Mouse (Mus musculus) hindbrain, embryonic 15.5 days (tissue): ENCODE measurements around the gene Phactr1. TPM values are rescaled to one million over a fixed set of nuclear protein-coding genes. Genes with fewer than 3 reads are reported as not detected.

Source experiments
- ATAC-seq: fragments of 200-750 bp; cut with Nextera tagmentation; 2 replicates; pipeline ENCODE4 v1.8.0; 2017; ENCODE audit warnings: low read depth, moderate number of reproducible peaks, moderate TSS enrichment; ENCODE audit not compliant: low FRiP score
- H3K27ac ChIP-seq: fragments of 300-500 bp; sonication (generic); replicated peaks from 2 replicates; pipeline ENCODE4 v1.5.1; 2015; ENCODE audit warnings: mild to moderate bottlenecking, inconsistent platforms
- H3K27me3 ChIP-seq: fragments of 300-500 bp; sonication (generic); 2 replicates; pipeline ENCODE4 v1.6.1; 2015; ENCODE audit warnings: control low read depth, inconsistent platforms
- H3K36me3 ChIP-seq: fragments of 300-500 bp; sonication (generic); 2 replicates; pipeline ENCODE4 v1.6.1; 2015; ENCODE audit warnings: control low read depth, inconsistent platforms
- H3K4me1 ChIP-seq: fragments of 300-500 bp; sonication (generic); replicated peaks from 2 replicates; pipeline ENCODE4 v1.6.1; 2015; ENCODE audit warnings: control low read depth, inconsistent platforms
- H3K4me2 ChIP-seq: fragments of 300-500 bp; sonication (generic); 2 replicates; pipeline ENCODE4 v1.6.1; 2015; ENCODE audit warnings: moderate library complexity, mild to moderate bottlenecking, inconsistent platforms
- H3K4me3 ChIP-seq: fragments of 300-500 bp; sonication (generic); 2 replicates; pipeline ENCODE4 v1.5.1; 2015; ENCODE audit warnings: mild to moderate bottlenecking, inconsistent platforms
- H3K9ac ChIP-seq: fragments of 300-500 bp; sonication (generic); 2 replicates; pipeline ENCODE4 v1.6.1; 2015; ENCODE audit warnings: inconsistent platforms
- H3K9me3 ChIP-seq: fragments of 300-500 bp; sonication (generic); 2 replicates; pipeline ENCODE4 v1.6.1; 2016; ENCODE audit warnings: control low read depth, inconsistent platforms
- WGBS: fragments of 180-500 bp; shearing (Covaris S2); methylation state at CpG from one replicate; pipeline ENCODE4 v1.1.7; 2015; 5-methylcytosine and 5-hydroxymethylcytosine counted together
- polyA plus RNA-seq: library from polyadenylated mRNA; unstranded; fragments of >200 nt; fragmentation: Nextera tagmentation; extraction: Ambion mirVana; gene quantifications from 2 replicates; pipeline ENCODE4 v1.2.1, GENCODE M21; 2015

The Phactr1 gene
- polyA plus RNA-seq, 1 experiment from 2014 or later: 56.0 TPM

- no peak for ATAC-seq
- H3K27me3 ChIP-seq: no peaks in the 10 kb centered on the region
- no peak overlapping the region for H3K4me2 ChIP-seq
- no peak overlapping the region for H3K9ac ChIP-seq
- 62% methylated on average over 16 of the region's 16 CpGs for WGBS
- no peak overlapping the region for H3K4me3 ChIP-seq
- no peaks in the 10 kb centered on the region for H3K9me3 ChIP-seq
- peaks cover 5% of the 10 kb centered on the region for H3K4me1 ChIP-seq
- H3K27ac ChIP-seq: no peak overlapping the region
- no peaks in the 10 kb centered on the region for H3K36me3 ChIP-seq
Measured at GRCm38 (mm10) chr13:43122306-43123070, 442.1 kb downstream of the Phactr1 start.

GRCm38 (mm10) chr13:43123895-43124682, 443.7 kb downstream of the Phactr1 start:
- H3K4me3 ChIP-seq: no peak overlapping the region
- peaks cover 5% of the 10 kb centered on the region for H3K4me1 ChIP-seq
- no peak overlapping the region for H3K9ac ChIP-seq
- H3K27me3 ChIP-seq: no peaks in the 10 kb centered on the region
- ATAC-seq: no peak
- no peak overlapping the region for H3K27ac ChIP-seq
- 56% methylated on average over 17 of the region's 17 CpGs for WGBS
- H3K36me3 ChIP-seq: no peaks in the 10 kb centered on the region
- H3K9me3 ChIP-seq: no peaks in the 10 kb centered on the region
- no peak overlapping the region for H3K4me2 ChIP-seq

- no peak overlapping the region for H3K27ac ChIP-seq
- H3K36me3 ChIP-seq: no peaks in the 10 kb centered on the region
- H3K9me3 ChIP-seq: no peaks in the 10 kb centered on the region
- ATAC-seq: no peak
- no peak overlapping the region for H3K4me3 ChIP-seq
- H3K9ac ChIP-seq: no peak overlapping the region
- no peak overlapping the region for H3K4me2 ChIP-seq
- H3K4me1 ChIP-seq: peaks cover 5% of the 10 kb centered on the region
- WGBS: 31% methylated on average over 4 of the region's 4 CpGs
- no peaks in the 10 kb centered on the region for H3K27me3 ChIP-seq
Measured at GRCm38 (mm10) chr13:43124683-43125074, 444.3 kb downstream of the Phactr1 start.

GRCm38 (mm10) chr13:43130161-43130560, 449.7 kb downstream of the Phactr1 start:
- H3K4me2 ChIP-seq: no peak overlapping the region
- H3K27me3 ChIP-seq: no peaks in the 10 kb centered on the region
- H3K27ac ChIP-seq: no peak overlapping the region
- H3K9me3 ChIP-seq: no peaks in the 10 kb centered on the region
- H3K4me1 ChIP-seq: 0 out of 2 replicates have a peak, but pooled peaks cover 2% of the 10 kb centered on the region
- no peak for ATAC-seq
- WGBS: 83% methylated on average over 6 of the region's 6 CpGs
- H3K4me3 ChIP-seq: no peak overlapping the region
- no peaks in the 10 kb centered on the region for H3K36me3 ChIP-seq
- H3K9ac ChIP-seq: no peak overlapping the region

DNA sequence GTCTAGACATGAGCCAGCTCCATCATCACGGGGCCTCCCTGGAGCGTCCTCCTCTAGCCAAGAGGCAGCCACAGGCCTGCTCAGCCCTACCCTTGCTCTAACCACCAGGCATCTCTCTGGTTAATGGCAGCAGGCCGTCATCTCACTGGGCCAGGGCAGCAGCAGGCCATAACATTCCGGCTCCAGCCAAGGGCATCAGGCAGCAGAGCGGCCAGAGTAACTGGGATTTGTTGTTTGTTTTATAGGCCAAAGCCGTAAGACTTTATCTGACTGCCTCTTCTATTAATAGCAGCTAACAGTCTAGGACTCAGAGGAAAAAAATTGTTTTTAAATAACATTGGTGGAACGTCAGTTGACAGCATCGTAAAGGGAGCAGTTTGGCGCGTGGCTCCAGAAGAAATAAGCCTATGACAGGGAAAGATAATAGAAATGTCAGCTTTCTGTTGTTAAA, 451.3 kb downstream of the Phactr1 start:
- WGBS: 67% methylated on average over 10 of the region's 10 CpGs
- ATAC-seq: no peak; the same call in 1 of the 2 replicates
- H3K27ac ChIP-seq: 0 out of 2 replicates have a peak overlapping the region, but pooled peaks have one; percentile 47

DNA sequence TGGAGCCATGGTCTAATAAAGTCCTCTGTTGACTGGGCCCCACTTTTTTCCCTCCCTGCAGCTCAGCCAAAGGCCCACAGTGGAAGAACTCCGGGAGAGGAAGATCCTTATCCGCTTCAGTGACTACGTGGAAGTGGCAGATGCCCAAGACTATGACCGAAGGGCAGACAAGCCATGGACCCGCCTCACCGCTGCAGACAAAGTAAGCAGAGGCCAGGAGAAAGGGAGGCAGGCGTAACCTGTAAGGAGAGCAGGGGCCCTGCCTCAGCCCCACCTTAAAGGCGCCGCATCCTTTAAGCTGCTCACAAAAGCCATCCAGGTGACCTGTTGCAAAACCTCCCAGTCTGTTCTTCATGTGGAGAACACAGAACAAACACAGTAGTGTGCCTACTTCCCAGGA, 452.4 kb downstream of the Phactr1 start:
- Histone ChIP-seq H3K4me3 (no peak overlapping the region), H3K9me3 (no peaks in the 10 kb centered on the region), H3K4me2 (no peak overlapping the region), H3K4me1 (0 out of 2 replicates have a peak, but pooled peaks cover 2% of the 10 kb centered on the region), H3K9ac (no peak overlapping the region), H3K27ac (no peak overlapping the region), H3K27me3 (no peaks in the 10 kb centered on the region), H3K36me3 (peaks cover 5% of the 10 kb centered on the region; the same call in 1 of the 2 replicates)
- no peak for ATAC-seq
- 69% methylated on average over 9 of the region's 9 CpGs for WGBS

More for the DNA sequence above, 451.3 kb downstream of the Phactr1 start:
- H3K27me3 ChIP-seq: no peaks in the 10 kb centered on the region
- H3K9me3 ChIP-seq: no peaks in the 10 kb centered on the region
- H3K4me3 ChIP-seq: no peak overlapping the region
- no peak overlapping the region for H3K9ac ChIP-seq
- peaks cover 5% of the 10 kb centered on the region; the same call in 1 of the 2 replicates for H3K36me3 ChIP-seq
- no peak overlapping the region for H3K4me2 ChIP-seq
- H3K4me1 ChIP-seq: 0 out of 2 replicates have a peak, but pooled peaks cover 2% of the 10 kb centered on the region

DNA sequence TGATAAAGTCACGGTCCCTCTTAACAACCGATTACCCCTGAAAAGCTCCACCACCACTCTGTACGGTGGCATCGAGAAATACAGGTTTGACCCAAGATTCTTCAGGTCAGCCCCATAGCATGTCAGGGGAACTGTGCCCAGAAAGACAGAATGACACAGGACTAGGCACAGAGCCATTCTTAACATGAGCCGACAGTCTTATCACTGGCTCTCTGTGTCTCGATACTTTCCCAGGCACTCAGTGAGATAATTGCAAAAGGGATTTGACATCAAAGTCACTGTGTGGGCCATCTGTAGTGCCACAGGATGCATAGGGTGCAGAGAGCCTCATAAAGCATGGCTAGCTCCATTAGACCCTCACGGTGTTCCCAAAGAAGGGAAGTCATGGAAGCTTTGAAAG, 453.0 kb downstream of the Phactr1 start:
- no peaks in the 10 kb centered on the region for H3K27me3 ChIP-seq
- no peak for ATAC-seq
- H3K27ac ChIP-seq: no peak overlapping the region
- 0 out of 2 replicates have a peak, but pooled peaks cover 2% of the 10 kb centered on the region for H3K4me1 ChIP-seq
- no peaks in the 10 kb centered on the region for H3K9me3 ChIP-seq
- H3K4me2 ChIP-seq: no peak overlapping the region
- peaks cover 5% of the 10 kb centered on the region; the same call in 1 of the 2 replicates for H3K36me3 ChIP-seq
- H3K4me3 ChIP-seq: no peak overlapping the region
- WGBS: 79% methylated on average over 7 of the region's 7 CpGs
- H3K9ac ChIP-seq: no peak overlapping the region

DNA sequence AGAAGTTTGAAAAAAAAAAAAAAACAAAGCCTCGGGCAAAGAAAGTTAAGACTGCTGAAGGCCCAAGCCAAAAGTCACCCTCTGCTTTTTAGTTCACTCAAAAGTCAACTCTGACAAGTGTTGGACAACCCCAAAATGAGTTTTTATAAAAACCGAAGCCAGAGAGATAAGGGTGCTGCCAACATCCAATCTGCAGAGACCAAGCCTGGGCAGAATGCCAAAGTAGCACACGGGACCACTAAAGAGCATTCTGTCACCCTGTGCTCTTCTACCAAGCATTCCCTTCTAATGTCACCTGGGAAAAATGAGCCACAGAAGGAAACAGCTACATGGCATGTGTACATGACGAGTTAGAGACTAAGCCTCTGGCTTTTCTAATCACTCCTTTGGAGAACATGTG, 454.0 kb downstream of the Phactr1 start:
- no peaks in the 10 kb centered on the region for H3K27me3 ChIP-seq
- ATAC-seq: no peak
- no peak overlapping the region for H3K4me3 ChIP-seq
- peaks cover 5% of the 10 kb centered on the region; the same call in 1 of the 2 replicates for H3K36me3 ChIP-seq
- H3K27ac ChIP-seq: no peak overlapping the region
- H3K4me2 ChIP-seq: no peak overlapping the region
- no peak overlapping the region for H3K9ac ChIP-seq
- no peaks in the 10 kb centered on the region for H3K9me3 ChIP-seq
- H3K4me1 ChIP-seq: 0 out of 2 replicates have a peak, but pooled peaks cover 2% of the 10 kb centered on the region
- WGBS: 64% methylated on average over 4 of the region's 4 CpGs

DNA sequence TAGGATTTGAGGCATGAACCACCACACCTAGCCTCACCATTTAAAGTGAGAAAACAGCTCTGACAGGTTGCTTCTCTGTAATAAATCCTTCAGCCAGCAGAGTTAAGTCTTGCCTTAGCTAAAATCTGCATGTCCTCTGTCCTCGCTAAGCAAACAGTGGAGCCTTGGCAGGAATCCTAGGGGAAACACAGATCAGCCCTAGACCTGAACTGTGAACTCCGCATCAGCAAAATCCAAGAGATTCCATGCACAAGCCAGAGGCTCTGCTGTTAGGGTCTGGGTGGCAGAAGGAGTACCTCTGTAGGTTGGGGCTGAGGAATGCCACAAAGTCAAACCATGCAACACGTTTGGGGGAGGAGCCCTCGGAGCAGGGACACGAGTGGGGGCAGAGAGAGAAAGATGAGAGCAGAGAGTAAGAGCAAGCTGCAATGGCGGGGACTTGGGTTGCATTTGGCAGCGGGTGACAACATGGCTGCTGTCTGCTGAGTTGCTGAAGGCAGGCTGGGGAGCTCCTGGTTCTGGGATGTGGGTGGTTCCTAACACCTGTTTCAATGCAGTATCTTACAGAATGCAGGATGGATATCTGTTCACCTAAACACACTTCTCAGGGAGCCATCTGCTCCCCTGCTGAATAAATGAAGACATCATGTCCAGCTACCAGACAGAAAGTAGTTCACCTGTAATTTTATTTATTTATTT, 464.4 kb downstream of the Phactr1 start:
- Histone ChIP-seq H3K9ac (no peak overlapping the region), H3K9me3 (no peaks in the 10 kb centered on the region), H3K36me3 (no peaks in the 10 kb centered on the region), H3K4me2 (no peak overlapping the region), H3K27ac (no peak overlapping the region), H3K4me1 (no peaks in the 10 kb centered on the region), H3K27me3 (no peaks in the 10 kb centered on the region), H3K4me3 (no peak overlapping the region)
- 78% methylated on average over 7 of the region's 7 CpGs for whole genome bisulfite sequencing
- ATAC-seq: no peak

DNA sequence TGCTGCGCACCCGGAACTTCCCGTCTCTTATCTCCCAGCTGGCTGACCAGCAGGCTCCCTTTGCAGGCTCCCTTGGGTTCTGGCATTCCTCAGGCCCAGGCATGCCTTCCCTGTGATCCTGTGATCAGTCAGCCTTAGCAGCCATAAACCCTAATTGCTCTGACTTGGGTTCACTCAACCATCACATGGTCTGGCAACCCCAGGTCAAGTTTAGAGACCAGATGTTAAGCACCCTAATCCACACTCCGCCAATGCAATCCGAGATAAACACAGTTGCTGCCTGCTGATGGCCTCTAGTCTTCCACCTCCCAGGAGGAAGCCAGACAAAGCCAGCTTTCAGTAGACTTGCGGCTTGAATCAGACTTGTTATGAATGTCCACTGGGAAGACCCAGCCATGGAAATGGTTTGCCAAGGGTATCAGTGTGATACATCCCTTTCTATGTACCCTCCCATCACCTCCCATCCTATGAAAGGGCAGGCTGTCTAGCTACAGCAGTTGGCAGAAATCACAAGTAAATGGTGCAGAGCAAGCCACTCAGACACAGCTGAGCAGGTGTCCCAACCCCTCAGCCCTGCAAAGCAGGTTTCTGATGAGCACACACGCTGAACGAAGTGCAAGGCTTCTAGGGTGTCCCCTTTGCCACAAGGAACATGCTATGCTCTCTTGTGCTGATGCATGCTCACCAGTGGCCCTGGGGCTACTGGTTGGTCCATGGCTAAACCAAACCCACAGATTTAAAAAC, 466.3 kb downstream of the Phactr1 start:
- Histone ChIP-seq H3K4me3 (no peak overlapping the region), H3K9me3 (no peaks in the 10 kb centered on the region), H3K4me1 (no peaks in the 10 kb centered on the region), H3K27me3 (no peaks in the 10 kb centered on the region), H3K27ac (no peak overlapping the region), H3K9ac (no peak overlapping the region), H3K36me3 (0 out of 2 replicates have a peak, but pooled peaks cover 3% of the 10 kb centered on the region), H3K4me2 (no peak overlapping the region)
- WGBS: 81% methylated on average over 8 of the region's 8 CpGs
- no peak for ATAC-seq

DNA sequence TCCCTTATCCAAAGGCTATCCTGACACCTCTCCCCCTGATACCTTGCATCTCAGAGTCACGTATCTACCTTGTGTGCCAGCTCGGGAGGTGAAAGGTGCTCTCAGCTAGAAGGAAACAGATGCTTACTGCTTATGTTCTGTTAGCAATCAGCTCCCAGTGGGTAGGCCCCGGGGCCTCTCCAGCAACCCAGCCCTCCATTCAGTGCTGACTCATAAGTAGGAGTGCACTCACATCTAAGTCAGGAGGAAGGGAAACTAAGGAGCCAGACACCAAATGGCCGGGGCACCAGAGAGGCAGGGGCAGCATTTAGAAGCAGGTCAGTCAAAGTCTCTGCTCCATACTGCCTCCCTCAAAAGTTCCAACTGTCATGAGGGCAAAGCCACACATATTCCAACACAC, 468.3 kb downstream of the Phactr1 start:
- no peak for ATAC-seq
- H3K27ac ChIP-seq: no peak overlapping the region
- H3K36me3 ChIP-seq: peaks cover 10% of the 10 kb centered on the region; the same call in 1 of the 2 replicates
- H3K4me2 ChIP-seq: no peak overlapping the region
- no peaks in the 10 kb centered on the region for H3K9me3 ChIP-seq
- WGBS: 86% methylated on average over 4 of the region's 4 CpGs
- H3K4me3 ChIP-seq: no peak overlapping the region
- no peak overlapping the region for H3K9ac ChIP-seq
- no peaks in the 10 kb centered on the region for H3K27me3 ChIP-seq
- H3K4me1 ChIP-seq: no peaks in the 10 kb centered on the region
